Mouse (Mus musculus): ENCODE measurements around the gene Zfp579. TPM values are rescaled to one million over a fixed set of nuclear protein-coding genes. Genes with fewer than 3 reads are reported as not detected.
"Not testable (repeated sequence)": the region's sequence is repeated elsewhere in the genome, so short reads cannot be mapped to it uniquely, and the experiment has no call there.

The Zfp579 gene
- 10 to 100 TPM; 17.9 to 22.2 TPM for total RNA-seq (2021)
- long read RNA-seq, experiment 1, transcript Zfp579-201 (2 exons, 2,157 nt): major isoform, 8 of 14 reads
- long read RNA-seq, experiment 1, partial matches to known transcripts: 0 of 14 reads
- long read RNA-seq, experiment 1, other reads (novel, unspliced or antisense): 2 of 14 reads
- long read RNA-seq, experiment 2, transcript Zfp579-201 (2 exons, 2,157 nt): major isoform, 10 of 16 reads
- long read RNA-seq, experiment 2, partial matches to known transcripts: 0 of 16 reads
- long read RNA-seq, experiment 2, other reads (novel, unspliced or antisense): 1 of 16 reads

DNA sequence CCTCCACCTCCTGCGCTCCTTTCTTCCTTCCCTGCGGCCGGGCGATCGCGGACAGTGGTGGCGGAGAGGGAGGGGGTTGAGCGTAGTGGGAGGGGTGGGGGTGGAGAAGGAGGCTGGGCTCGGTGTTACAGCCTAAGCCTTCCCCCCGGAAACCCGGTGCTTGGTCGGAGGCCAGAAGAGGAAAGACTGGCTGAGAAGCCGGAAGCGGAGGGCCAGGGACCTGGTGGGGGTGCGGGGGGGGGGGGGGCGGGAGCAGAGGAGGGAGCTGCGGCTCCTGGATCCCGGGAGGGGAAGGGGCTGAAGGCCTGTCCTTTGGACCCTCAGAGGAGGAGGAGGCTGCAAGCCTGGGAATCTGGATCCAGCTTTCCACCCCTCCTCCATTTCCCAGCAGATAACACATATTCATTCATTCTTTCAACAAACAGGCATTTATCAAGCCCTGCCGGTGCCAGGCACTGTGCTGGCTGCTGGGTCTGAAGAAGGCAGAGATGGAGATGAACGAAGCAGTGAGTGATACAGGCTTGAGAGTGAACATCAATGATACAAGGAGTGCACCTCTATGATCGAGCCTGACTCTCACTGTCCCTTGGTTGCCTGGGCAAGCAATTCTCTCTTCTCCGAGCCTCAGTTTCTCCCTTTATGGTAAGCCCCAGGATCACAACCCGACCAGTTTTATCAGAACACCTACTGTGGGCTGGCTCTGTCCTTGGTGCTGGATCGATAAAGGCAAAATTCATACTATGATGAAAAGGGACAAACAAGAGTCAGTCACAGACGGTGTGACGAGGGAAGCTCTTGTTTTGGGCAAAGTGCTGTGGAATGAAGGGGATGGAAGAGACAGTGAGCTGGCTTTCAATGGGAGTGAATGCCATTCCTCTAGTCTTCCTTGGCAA lies at the start of gene Zfp579:
Zfp579 (minus strand) TSS at position 156 of the 893 bp plus-strand sequence.
- peak; percentile 93 to 95 for DNase-seq (ENCODE audit: low spot score in 2 of 2)

DNA sequence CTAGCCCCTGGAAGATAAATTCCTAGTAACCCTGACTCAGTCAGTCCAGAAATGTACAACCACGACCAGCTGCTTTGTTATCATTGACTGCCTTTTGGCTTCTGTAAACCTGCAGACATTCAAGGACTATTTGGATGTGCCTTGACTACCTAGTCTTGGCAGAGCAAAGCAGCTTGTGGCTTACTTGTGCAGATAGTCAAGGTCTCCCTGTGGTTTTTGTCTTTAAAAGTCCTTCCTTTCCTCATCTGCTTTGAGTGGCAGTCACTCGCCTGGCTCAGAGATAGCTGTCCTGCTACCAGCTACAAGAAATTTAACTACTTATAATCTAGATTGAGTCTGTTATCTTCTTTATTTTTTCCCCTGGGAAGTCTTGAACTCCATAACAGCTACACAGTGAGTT lies 49.0 kb upstream of the Zfp579 start:
- DNase-seq (ENCODE audit: low spot score in 2 of 2): no peak

DNA sequence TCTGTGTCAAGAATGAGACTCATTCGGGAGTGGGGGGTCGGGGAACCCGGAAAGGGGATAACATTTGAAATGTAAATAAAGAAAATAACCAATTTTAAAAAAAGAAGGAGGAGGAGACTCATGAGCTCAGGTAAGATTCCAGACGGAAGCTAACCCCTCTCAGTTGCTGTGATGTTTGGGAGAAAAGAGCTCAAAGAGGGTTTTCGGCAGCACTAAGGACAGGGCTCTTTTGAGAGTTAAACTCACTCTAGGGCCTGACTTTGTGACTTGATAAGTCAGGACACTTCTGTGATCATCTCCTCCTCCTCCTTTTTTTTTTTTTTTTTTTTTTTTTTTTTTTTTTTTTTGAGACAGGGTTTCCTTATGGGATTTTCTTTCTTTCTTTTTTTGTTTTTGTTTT lies 43.0 kb upstream of the Zfp579 start:
- no peak for DNase-seq (ENCODE audit: low spot score in 2 of 2)

DNA sequence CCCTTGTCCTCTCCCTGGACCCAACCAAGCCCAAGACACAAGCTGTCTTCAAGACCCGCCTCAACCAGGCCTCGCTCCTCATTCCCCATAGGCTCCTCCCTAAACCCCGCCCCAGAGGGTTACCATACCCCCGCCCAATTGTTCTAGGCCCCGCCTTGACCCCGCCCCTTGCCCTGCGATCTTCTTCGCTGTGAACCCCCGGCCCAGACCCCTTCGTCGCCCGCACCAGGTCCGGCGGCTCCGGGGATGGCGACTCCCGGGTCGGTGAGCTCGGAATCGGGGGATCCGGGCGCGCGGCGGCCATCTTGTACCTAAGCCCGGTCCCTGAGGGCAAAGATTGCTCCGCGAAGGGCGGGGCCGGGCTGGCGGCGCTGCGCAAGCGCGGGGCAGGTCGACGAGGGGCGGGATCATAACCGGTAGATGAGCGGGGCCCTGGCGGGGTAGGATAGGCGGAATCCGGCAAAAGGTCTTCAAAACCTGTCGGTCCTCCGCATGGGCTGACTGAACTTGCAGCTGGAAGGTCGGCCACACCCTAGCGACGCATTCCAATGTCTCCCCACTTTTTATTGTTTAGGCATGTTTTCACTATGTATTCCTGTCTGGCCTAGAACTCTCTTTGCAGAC lies 42.3 kb upstream of the Zfp579 start, which contains the start of gene Zfp784:
Zfp784 (minus strand) TSS at position 338 of the 624 bp plus-strand sequence.
- peak; percentile 89 to 95 for DNase-seq (ENCODE audit: low spot score in 2 of 2)

DNA sequence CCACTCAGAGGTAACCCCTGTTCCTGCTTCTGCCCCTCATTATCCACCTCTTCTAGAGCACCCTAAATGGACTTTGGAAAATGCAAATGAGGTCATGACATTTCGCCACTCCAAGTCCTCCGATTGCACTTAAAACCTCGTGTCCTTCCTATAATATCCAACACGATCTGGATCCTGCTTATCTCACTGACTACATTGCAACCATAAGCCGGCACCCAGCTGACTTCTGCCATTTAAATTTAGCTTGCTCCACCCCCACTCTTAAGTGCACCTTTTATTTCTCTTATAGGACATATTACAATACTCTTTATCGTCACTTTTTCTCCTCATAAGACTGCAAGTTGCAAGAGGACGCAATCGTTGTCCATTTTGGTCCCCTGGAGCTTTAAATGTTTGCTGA lies 41.5 kb upstream of the Zfp579 start:
- no peak for DNase-seq (ENCODE audit: low spot score in 2 of 2)

DNA sequence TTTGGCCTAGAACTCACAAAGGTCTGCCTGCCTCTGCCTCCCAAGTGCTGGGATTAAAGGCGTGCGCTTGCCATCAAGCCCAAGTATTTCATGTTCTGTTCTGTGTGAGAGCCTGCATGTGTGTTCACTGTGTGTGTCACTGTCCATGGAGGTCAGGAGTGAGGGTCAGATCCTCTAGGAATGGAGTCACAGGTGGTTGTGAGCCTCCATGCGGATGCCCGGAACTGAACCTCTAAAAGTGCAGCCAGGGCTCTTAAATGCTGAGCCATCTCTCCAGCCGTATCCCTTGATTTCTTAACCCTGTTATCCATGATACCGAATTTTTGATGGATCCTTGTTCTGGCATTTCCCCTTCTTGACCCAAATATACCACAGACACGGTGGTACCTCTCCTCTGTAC lies 41.1 kb upstream of the Zfp579 start:
- DNase-seq (ENCODE audit: low spot score in 2 of 2): no peak

DNA sequence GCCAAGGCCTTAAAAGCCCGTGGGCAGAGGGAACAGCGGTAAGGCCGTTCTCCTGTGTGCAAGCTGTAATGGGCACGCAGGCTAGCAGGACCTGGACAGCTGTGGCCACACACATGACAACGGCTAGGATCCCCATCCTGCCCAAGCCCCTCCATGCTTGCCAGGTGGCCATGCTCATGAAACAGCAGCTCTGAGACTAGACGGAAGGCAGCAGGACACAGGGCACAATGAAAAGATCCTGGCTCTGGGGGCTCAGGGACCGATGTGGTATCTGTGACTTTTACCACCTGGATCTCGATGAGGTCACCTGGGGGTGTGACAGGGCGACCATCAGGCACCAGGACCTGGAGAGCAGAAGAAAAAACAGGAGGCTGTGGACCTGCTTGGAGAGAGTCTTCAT lies 40.2 kb upstream of the Zfp579 start:
- DNase-seq (ENCODE audit: low spot score in 2 of 2): no peak

DNA sequence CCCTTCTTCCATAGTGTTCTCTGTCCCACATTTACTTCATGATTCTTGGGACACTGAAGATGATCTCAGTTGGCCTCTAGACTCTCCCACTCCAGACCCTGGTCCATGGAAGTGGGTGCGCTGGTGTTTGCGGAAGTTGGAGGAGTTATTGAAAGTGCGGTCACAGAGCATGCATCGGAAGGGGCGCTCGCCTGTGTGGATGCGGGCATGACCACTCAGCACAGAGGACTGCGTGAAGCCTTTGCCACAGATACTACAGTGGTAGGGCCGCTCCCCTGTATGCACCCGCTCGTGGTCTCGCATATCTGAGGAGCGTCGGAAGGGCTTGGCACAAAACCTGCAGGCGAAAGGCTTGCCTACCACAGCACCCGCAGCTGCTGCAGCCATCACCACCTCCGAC lies 39.7 kb upstream of the Zfp579 start:
- DNase-seq (ENCODE audit: low spot score in 2 of 2): no peak

DNA sequence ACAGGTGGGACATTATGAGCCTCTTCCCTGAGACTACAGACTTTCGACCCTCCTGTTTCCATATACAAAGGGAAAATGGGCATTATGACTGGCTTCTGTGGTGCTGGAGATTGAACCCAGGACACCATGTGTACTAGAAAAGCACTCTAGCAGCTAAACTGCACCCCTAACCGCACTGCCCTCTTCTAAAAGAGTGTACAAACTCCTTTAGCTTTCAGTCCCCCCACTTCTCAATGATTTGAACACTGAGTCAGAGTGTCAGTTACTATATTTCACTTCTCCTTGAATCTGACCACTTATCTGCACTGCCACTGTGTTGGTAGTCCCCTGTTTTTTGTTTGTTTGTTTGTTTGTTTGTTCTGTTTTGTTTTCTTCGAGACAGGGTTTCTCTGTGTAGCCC lies 37.9 kb upstream of the Zfp579 start, which contains the start of gene 4632433K11Rik:
4632433K11Rik (plus strand) TSS at position 301 of the 400 bp plus-strand sequence.
- DNase-seq (ENCODE audit: low spot score in 2 of 2): no peak

DNA sequence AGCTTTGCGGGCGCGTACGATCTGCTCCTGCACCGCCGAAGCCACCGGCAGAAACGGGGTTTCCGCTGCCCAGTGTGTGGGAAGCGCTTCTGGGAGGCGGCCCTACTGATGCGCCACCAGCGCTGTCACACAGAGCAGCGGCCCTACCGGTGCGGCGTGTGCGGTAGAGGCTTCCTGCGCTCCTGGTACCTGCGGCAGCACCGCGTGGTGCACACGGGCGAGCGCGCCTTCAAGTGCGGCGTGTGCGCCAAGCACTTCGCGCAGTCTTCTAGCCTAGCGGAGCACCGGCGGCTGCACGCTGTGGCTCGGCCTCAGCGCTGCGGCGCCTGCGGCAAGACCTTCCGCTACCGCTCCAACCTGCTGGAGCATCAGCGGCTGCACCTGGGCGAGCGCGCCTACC lies 35.5 kb upstream of the Zfp579 start:
- DNase-seq (ENCODE audit: low spot score in 2 of 2): no peak

DNA sequence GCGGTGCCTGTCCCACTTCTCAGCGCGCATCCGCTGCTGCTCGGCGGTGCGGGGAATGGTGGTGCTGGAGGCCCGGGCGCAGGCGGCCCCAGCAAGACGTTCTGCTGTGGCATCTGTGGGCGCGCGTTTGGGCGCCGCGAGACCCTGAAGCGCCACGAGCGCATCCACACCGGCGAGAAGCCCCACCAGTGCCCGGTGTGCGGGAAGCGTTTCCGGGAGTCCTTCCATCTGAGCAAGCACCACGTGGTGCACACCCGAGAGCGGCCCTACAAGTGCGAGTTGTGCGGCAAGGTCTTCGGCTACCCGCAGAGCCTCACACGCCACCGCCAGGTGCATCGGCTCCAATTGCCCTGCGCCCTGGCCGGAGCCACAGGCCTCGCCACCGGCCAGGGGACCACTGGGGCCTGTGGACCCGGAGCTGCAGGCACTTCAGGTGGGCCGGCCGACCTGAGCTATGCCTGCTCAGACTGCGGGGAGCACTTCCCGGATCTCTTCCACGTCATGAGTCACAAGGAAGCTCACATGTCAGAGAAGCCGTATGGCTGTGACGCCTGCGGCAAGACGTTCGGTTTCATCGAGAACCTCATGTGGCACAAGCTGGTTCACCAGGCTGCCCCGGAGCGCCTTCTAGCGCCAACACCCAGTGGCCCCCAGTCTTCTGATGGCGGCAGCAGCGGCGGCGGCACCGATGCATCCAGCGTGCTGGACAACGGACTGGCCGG lies 34.8 kb upstream of the Zfp579 start:
- no peak for DNase-seq (ENCODE audit: low spot score in 2 of 2)

DNA sequence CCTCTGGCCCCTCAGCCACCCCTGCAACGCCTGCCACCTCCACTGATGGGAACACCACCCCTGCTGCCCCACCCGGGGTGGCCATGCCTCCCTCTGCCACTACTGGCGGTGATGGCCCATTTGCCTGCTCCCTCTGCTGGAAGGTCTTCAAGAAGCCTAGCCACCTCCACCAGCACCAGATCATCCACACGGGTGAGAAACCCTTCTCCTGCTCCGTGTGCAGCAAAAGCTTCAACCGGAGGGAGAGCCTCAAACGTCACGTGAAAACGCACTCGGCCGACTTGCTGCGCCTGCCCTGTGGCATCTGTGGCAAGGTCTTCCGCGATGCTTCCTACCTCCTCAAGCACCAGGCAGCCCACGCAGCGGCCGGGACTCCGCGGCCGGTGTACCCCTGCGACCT lies 34.0 kb upstream of the Zfp579 start:
- DNase-seq (ENCODE audit: low spot score in 2 of 2): no peak

DNA sequence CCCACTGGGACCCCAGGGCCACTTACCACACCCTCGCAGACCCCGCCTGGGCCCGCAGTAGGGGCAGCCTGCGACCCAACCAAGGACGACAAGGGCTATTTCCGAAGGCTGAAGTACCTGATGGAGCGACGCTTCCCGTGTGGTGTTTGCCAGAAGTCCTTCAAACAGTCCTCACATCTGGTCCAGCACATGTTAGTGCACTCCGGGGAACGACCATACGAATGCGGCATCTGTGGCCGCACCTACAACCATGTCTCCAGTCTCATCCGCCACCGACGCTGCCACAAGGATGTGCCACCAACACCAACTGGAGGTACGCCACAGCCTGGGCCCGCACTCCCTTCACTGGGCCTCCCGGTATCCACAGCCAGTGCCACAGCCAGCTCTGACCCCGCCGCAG lies 33.6 kb upstream of the Zfp579 start:
- DNase-seq (ENCODE audit: low spot score in 2 of 2): no peak

DNA sequence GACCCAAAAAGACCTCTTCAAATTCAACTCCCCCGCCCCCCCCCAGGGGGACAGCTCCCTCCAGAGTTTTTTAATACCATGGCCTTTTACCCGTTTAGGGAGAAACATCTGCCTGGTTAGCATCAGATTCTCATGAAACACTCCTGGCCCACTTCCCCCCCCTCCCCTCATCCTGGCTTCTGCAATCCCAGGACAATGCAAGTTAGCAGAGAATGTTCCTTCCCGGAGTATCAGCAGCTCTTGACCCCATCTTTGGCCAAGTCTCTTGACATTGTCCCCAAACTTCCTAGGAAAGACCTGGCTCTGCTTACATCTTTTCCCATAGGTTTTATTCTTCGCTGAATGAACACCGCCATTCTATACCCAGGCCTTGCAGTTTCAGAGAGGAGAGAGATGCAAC lies 25.2 kb upstream of the Zfp579 start:
- DNase-seq (ENCODE audit: low spot score in 2 of 2): no peak

DNA sequence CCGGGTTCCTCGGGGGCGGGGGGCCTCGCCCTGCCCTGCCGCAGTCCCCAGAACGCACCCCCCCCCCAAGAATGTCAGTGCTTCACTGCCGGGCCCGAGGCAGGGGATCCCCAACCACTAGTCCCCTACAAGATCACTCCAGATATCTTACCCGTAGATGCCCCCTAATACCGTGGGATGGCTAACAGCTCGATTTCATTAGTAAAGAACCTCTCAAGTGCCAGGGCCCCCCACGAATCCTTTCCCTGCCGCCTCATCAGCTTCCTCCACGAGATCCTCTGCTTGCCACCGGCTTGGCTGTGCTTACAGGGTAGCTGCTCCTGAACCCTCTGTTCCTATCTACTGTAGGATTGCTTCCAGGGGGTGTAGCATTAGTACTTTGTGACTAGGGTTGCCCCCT lies 24.7 kb upstream of the Zfp579 start:
- DNase-seq (ENCODE audit: low spot score in 2 of 2): no peak

DNA sequence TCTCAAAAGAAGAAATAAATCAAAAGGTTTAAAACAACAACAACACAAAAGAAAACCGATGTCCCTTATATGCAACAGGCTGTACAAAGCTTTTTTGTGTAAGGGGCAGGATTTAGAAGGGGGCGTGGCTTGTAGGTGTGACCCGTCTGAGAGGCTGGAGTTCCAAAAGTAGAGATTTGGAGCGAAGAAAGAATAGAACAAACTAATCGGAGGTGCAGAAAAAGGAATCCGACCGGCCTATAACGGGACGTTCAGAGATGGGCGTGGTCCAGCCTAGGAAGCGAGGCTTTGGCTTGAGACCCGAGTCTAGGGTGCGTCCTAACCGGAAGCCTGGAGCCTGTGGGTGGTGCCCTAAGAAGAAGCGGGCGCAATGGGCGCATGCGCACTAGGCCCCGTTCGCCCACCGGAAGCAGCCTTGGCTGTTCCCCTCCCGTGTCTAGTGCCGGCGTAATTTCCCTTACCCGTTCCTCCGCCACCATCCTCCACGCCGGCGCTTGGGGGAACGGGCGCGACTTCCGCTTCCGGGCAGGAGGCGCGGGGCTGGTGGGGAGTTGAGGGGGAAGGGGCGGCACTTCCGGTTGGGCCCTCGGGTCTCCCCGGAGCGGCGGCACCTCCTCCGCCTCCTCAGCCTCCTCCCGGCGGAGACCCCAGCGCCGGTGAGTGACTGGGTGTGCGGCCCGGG lies 24.2 kb upstream of the Zfp579 start, which contains the start of the genes Zfp865 and Ccdc106:
Zfp865 (plus strand) TSS at position 377 of the 682 bp plus-strand sequence.
Ccdc106 (plus strand) TSS at position 554 of the 682 bp plus-strand sequence.
- DNase-seq (ENCODE audit: low spot score in 2 of 2): peak; percentile 97 to 99

DNA sequence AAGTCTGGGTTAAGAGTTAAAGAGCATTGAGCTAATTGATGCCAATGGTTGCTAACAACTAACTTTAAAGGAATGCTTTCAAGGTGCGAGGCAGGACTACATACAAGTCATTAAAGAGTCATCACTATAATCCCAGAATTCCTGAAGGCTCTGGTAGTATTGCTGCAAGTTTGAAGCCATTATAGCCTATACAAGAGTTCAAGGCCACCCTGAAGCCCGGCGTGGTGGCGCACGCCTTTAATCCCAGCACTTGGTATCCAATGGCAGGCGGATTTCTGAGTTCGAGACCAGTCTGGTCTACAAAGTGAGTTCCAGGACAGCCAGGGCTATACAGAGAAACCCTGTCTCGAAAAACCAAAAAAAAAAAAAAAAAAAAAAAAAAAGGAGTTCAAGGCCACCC lies 23.6 kb upstream of the Zfp579 start:
- not testable (repeated sequence) for DNase-seq (ENCODE audit: low spot score in 2 of 2)

DNA sequence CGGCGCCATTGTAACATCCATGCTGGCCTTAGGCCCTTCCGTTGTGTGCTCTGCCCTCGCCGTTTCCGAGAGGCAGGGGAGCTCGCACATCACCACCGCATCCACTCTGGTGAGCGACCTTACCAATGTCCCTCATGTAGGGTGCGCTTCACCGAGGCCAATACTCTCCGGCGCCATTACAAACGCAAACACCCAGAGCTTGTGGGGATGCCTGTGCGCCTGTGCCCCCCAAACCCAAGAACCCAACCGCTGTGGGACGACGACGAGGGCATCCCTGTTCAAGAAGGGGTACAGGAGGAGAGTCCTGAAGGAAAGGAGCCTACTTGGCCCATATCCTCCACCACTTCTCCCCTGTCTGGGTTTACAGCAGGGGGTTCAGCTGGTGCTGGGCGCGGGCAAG lies 22.0 kb upstream of the Zfp579 start:
- no peak for DNase-seq (ENCODE audit: low spot score in 2 of 2)

DNA sequence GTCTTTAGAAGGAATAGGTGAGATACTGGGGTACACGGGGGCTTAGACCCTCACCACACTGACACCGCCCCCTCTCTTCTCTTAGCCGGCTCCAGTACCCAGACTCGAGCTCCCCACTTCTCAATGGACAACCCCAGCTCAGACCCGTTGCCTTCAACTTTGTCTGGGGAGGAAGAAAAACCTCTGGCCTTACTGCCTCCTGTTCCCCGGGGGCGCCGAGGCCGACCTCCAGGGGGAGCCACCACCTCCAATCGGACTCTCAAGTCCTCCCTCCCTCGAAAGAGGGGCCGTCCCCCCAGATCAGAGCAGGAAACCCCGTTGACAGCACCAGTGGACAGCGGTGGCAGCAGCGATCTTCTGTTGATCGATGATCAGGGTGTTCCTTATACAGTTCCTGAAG lies 21.4 kb upstream of the Zfp579 start:
- DNase-seq (ENCODE audit: low spot score in 2 of 2): no peak

DNA sequence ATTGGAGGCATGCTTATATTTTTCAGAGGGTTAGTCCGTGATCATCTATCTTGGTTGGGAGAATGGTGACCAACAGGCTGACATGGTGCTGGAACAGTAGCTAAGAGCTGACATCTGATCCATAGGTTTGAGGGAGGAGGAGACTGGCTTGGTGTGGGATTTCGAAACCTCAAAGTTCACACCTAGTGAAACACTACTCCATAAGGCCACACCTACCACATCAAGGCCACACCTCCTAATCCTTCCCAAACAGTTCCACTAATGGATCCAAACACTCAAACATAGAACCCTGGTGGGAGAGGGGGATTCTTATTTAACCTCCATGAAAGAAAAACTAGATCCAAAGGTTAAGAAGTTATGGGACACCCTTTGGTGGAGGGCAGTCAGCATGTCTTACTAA lies 21.0 kb upstream of the Zfp579 start:
- no peak for DNase-seq (ENCODE audit: low spot score in 2 of 2)
